Mouse (Mus musculus) liver, embryonic 13.5 days (tissue): Measurements from ENCODE around the gene Atp5g1. TPM values are rescaled to one million over a fixed set of nuclear protein-coding genes. Genes with fewer than 3 reads are reported as not detected.

Experiments used
- ATAC-seq: fragments of 200-750 bp; cut with Nextera tagmentation; 2 replicates; pipeline ENCODE4 v1.8.0; 2017; ENCODE audit warnings: low read depth, mild to moderate bottlenecking, moderate number of reproducible peaks, moderate library complexity
- DNase-seq: peaks from one replicate; pipeline ENCODE4 v3.0.0; 2022
- H3K27ac ChIP-seq: fragments of 300-500 bp; sonication (generic); 2 replicates; pipeline ENCODE4 v1.5.1; 2015; ENCODE audit warnings: moderate library complexity, mild to moderate bottlenecking, inconsistent platforms
- H3K27me3 ChIP-seq: fragments of 300-500 bp; sonication (generic); 2 replicates; pipeline ENCODE4 v1.6.1; 2015; ENCODE audit warnings: mild to moderate bottlenecking, inconsistent platforms
- H3K36me3 ChIP-seq: fragments of 300-500 bp; sonication (generic); 2 replicates; pipeline ENCODE4 v1.6.1; 2015; ENCODE audit warnings: mild to moderate bottlenecking, inconsistent platforms
- H3K4me1 ChIP-seq: fragments of 300-500 bp; sonication (generic); replicated peaks from 2 replicates; pipeline ENCODE4 v1.6.1; 2015; ENCODE audit warnings: inconsistent platforms
- H3K4me2 ChIP-seq: fragments of 300-500 bp; sonication (generic); 2 replicates; pipeline ENCODE4 v1.6.1; 2015; ENCODE audit warnings: inconsistent platforms, mild to moderate bottlenecking, moderate library complexity
- H3K4me3 ChIP-seq: fragments of 300-500 bp; sonication (generic); replicated peaks from 2 replicates; pipeline ENCODE4 v1.5.1; 2015; ENCODE audit warnings: mild to moderate bottlenecking, inconsistent platforms
- H3K9ac ChIP-seq: fragments of 300-500 bp; sonication (generic); 2 replicates; pipeline ENCODE4 v1.6.1; 2015; ENCODE audit warnings: mild to moderate bottlenecking, inconsistent platforms
- H3K9me3 ChIP-seq: fragments of 300-500 bp; sonication (generic); replicated peaks from 2 replicates; pipeline ENCODE4 v1.6.1; 2016; ENCODE audit warnings: inconsistent platforms
- WGBS: fragments of 180-500 bp; shearing (Covaris S2); methylation state at CpG from one replicate; pipeline ENCODE4 v1.1.7; 2015; ENCODE audit not compliant: insufficient replicate concordance; 5-methylcytosine and 5-hydroxymethylcytosine counted together
- polyA plus RNA-seq: library from polyadenylated mRNA; unstranded; fragments of >200 nt; fragmentation: Nextera tagmentation; extraction: Ambion mirVana; gene quantifications from 2 replicates; pipeline ENCODE4 v1.2.1, GENCODE M21; 2015

The Atp5g1 gene
- polyA plus RNA-seq, 1 experiment from 2014 or later = 628 TPM

DNA sequence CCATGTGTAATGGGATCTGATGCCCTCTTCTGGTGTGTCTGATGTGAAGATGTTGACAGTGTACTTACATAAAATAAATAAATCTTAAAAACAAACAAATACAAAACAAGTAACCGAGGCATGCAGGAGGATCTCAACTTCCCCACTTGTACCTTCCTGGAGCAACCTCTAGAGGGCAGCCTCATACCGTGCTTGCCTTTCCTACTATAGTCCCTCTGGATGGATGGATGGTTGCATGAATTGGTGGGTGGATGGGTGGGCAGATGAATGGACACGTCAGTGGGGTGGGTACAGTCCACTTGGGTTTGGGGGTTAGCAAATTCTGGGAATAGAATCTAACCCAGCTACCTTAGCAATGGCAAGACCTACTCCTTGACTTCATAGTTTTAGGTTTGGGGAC lies 17.9 kb upstream of the Atp5g1 start:
- DNase-seq (no peak), ATAC-seq (no peak)
- Histone ChIP-seq H3K4me3 (no peak overlapping the region), H3K4me1 (no peaks in the 10 kb centered on the region), H3K4me2 (no peak overlapping the region), H3K36me3 (no peaks in the 10 kb centered on the region), H3K27ac (no peak overlapping the region), H3K9ac (no peak overlapping the region), H3K9me3 (no peaks in the 10 kb centered on the region), H3K27me3 (peaks cover 12% of the 10 kb centered on the region)
- 6% methylated on average over 3 of the region's 3 CpGs for WGBS

- H3K9me3 ChIP-seq = no peaks in the 10 kb centered on the region
- H3K9ac ChIP-seq = no peak overlapping the region
- DNase-seq (no peak), ATAC-seq (no peak)
- WGBS = 37% methylated on average over 7 of the region's 7 CpGs
- H3K36me3 ChIP-seq = no peaks in the 10 kb centered on the region
- H3K27ac ChIP-seq = no peak overlapping the region
- H3K4me2 ChIP-seq = no peak overlapping the region
- H3K4me1 ChIP-seq = no peaks in the 10 kb centered on the region
- H3K27me3 ChIP-seq = peaks cover 12% of the 10 kb centered on the region
- H3K4me3 ChIP-seq = no peak overlapping the region
Measured at GRCm38 (mm10) chr11:96092674-96093291, 17.3 kb upstream of the Atp5g1 start.

GRCm38 (mm10) chr11:96091073-96091472 lies 15.6 kb upstream of the Atp5g1 start:
- Histone ChIP-seq H3K4me1 (no peaks in the 10 kb centered on the region), H3K9ac (no peak overlapping the region), H3K27ac (no peak overlapping the region), H3K4me3 (no peak overlapping the region), H3K36me3 (no peaks in the 10 kb centered on the region), H3K9me3 (no peaks in the 10 kb centered on the region), H3K4me2 (no peak overlapping the region), H3K27me3 (0 out of 2 replicates have a peak, but pooled peaks cover 2% of the 10 kb centered on the region)
- ATAC-seq (no peak), DNase-seq (no peak)
- WGBS = 37% methylated on average over 2 of the region's 2 CpGs

GRCm38 (mm10) chr11:96087981-96088380 lies 12.5 kb upstream of the Atp5g1 start:
- H3K27me3 ChIP-seq = 0 out of 2 replicates have a peak, but pooled peaks cover 10% of the 10 kb centered on the region
- H3K4me2 ChIP-seq = no peak overlapping the region
- WGBS = 76% methylated on average over 6 of the region's 6 CpGs

DNA sequence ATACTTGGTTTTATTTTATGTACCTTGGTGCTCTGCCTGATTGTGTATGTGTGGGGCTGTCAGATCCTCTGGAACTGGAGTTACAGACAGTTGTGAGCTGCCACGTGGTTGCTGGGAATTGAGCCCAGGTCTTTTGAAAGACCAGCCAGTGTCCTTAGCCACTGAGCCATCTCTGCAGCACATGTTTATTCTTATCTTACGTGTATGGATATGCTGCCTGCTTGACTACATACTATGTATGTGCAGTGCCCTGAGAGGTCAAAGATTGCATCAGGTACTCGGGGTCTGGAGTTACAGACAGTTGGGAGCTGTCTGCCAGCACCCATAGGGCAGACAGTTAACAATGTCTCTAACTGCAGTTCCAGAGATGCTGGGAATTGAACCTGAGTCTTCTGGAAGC lies 7.2 kb upstream of the Atp5g1 start:
- ATAC-seq (no peak), DNase-seq (no peak)
- Histone ChIP-seq H3K27ac (no peak overlapping the region), H3K9me3 (no peaks in the 10 kb centered on the region), H3K4me2 (no peak overlapping the region), H3K9ac (no peak overlapping the region), H3K4me3 (no peak overlapping the region), H3K36me3 (no peaks in the 10 kb centered on the region), H3K27me3 (0 out of 2 replicates have a peak, but pooled peaks cover 8% of the 10 kb centered on the region), H3K4me1 (no peaks in the 10 kb centered on the region)
- 50% methylated on average over 3 of the region's 3 CpGs for WGBS

More at GRCm38 (mm10) chr11:96087981-96088380, 12.5 kb upstream of the Atp5g1 start:
- Histone ChIP-seq H3K27ac (no peak overlapping the region), H3K9ac (no peak overlapping the region), H3K9me3 (no peaks in the 10 kb centered on the region), H3K4me3 (no peak overlapping the region), H3K4me1 (no peaks in the 10 kb centered on the region), H3K36me3 (no peaks in the 10 kb centered on the region)
- DNase-seq (no peak), ATAC-seq (no peak)

DNA sequence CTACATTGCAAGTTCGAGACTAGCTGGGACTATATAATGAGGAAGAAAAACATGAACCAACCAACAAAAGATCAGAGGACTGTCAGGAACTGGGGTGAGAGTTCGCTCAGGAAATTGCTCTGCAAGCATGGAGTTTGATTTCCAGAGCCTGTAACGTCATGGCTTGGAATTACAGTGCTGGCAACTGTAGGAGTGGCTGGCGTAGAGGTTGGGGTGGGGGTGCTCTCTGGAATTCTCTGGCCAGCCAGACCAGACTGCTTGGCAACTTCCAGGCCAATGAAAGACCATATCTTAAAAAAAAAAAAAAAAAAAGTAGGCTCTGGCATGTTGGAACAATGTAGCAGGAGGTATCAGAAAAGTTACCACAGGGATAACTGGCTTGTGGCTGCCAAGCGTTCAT lies 5.3 kb upstream of the Atp5g1 start:
- ATAC-seq (no peak), DNase-seq (no peak)
- Histone ChIP-seq H3K27ac (no peak overlapping the region), H3K27me3 (0 out of 2 replicates have a peak, but pooled peaks cover 8% of the 10 kb centered on the region), H3K4me1 (peaks cover 11% of the 10 kb centered on the region), H3K36me3 (no peaks in the 10 kb centered on the region), H3K9ac (no peak overlapping the region), H3K9me3 (no peaks in the 10 kb centered on the region), H3K4me2 (no peak overlapping the region), H3K4me3 (no peak overlapping the region)
- 75% methylated on average over 5 of the region's 5 CpGs for WGBS

GRCm38 (mm10) chr11:96076221-96077105 lies 993 bp upstream of the Atp5g1 start:
- Histone ChIP-seq H3K4me2 (peak overlapping the region; percentile 92), H3K27me3 (no peaks in the 10 kb centered on the region), H3K27ac (peak overlapping the region; percentile 76), H3K9ac (peak overlapping the region; percentile 57), H3K4me1 (peaks cover 36% of the 10 kb centered on the region), H3K4me3 (peak overlapping the region; percentile 79), H3K36me3 (peaks cover 18% of the 10 kb centered on the region), H3K9me3 (no peaks in the 10 kb centered on the region)
- DNase-seq = no peak
- ATAC-seq = no peak
- 53% methylated on average over 13 of the region's 13 CpGs for WGBS

GRCm38 (mm10) chr11:96075177-96075508 lies 327 bp downstream of the Atp5g1 start:
- Histone ChIP-seq H3K27me3 (no peaks in the 10 kb centered on the region), H3K4me3 (peak overlapping the region; percentile 79), H3K4me1 (peaks cover 44% of the 10 kb centered on the region), H3K27ac (peak overlapping the region; percentile 79), H3K4me2 (peak overlapping the region; percentile 92), H3K36me3 (peaks cover 31% of the 10 kb centered on the region), H3K9ac (peak overlapping the region; percentile 85), H3K9me3 (no peaks in the 10 kb centered on the region)
- ATAC-seq = peak; percentile 32
- WGBS = under 1% methylated on average over 15 of the region's 15 CpGs
- no peak for DNase-seq

DNA sequence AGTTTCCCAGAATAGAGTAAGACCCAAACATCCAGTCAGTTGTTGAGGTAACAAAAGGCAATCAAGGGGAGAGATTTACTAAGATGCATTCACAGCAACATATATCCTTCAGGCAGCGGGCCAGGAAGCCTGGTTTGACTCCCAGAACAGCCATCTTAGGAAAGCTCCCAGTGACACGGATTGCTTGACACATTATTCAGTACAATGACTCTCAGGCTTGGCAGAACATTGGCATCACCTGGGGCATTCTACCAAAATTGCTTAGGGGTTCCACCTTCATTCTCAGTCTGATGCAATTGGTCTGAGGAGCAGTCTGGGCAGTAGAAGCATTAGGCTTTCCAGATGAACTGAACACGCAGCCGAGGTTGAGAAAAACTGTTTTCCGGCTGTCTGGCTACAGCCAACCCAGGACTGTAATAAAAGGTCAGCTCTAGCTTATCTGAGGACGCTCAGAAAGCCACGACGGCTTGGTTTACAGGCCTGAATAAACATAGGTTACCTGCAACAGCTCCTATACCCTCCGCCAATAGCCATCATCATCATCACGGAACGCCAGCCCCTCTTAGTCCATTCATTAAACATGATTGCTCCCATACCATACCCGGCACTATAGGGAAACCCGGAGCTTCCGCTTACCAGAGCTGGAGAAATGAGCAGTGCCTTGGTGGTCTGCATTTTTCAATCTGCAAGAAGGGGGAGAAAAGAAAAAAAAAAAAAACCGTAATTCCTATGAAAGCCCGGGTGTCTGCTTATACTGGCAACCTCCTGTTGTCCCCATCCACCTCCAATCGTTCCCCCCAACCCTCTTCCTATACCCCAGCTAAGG lies 906 bp downstream of the Atp5g1 start:
- H3K9me3 ChIP-seq = no peaks in the 10 kb centered on the region
- peak overlapping the region; percentile 85 for H3K9ac ChIP-seq
- WGBS = 9% methylated on average over 17 of the region's 17 CpGs
- H3K4me2 ChIP-seq = peak overlapping the region; percentile 92
- peak overlapping the region; percentile 79 for H3K27ac ChIP-seq
- H3K27me3 ChIP-seq = no peaks in the 10 kb centered on the region
- H3K4me3 ChIP-seq = peak overlapping the region; percentile 79
- ATAC-seq (no peak), DNase-seq (no peak)
- peaks cover 44% of the 10 kb centered on the region for H3K4me1 ChIP-seq
- H3K36me3 ChIP-seq = peaks cover 37% of the 10 kb centered on the region

DNA sequence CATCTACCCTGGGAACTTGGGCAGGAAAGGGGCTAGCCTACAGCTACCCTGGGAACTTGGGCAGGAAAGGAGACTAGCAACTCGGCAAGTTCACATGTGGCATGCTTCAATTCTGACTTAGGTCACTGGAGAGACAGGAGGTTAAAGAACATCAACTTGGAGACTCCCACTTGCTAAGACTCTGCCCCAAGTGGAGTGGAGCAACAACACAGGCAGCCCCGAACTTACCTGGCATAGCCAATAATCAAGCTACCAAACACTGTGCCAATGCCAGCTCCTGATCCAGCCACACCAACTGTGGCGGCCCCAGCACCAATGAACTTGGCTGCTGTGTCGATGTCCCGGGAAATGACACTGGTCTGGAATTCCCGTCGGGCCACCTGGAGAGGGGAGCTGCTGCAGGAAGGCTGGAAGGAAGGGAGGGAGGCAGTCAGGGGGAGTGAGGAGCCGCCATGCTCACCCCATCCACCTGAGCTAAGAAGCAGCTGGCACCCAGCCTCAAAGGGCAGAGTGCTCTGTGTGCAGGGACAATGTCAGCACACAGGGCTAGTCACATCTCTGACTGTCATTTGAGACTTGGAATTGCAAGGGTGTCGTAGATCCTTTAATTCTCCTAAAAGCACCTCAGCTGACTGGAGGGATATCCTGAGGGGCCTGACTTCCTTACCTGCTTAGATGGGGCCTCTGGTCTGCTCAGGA lies 2.0 kb downstream of the Atp5g1 start:
- Histone ChIP-seq H3K27ac (no peak overlapping the region; the same call in 1 of the 2 replicates), H3K9ac (peak overlapping the region; percentile 85; the same call in 1 of the 2 replicates)

More for the DNA sequence above, 2.0 kb downstream of the Atp5g1 start:
- no peak for ATAC-seq
- peak overlapping the region; percentile 79 for H3K4me3 ChIP-seq
- H3K9me3 ChIP-seq = no peaks in the 10 kb centered on the region
- WGBS = 80% methylated on average over 9 of the region's 9 CpGs
- DNase-seq = no peak
- H3K36me3 ChIP-seq = peaks cover 42% of the 10 kb centered on the region
- peak overlapping the region; percentile 92 for H3K4me2 ChIP-seq
- peaks cover 44% of the 10 kb centered on the region for H3K4me1 ChIP-seq
- H3K27me3 ChIP-seq = no peaks in the 10 kb centered on the region
